Mouse (Mus musculus) megakaryocyte, adult 5-6 weeks (primary cell): Measurements from ENCODE around the gene Tmigd3. TPM values are rescaled to one million over a fixed set of nuclear protein-coding genes. Genes with fewer than 3 reads are reported as not detected.
"Not testable (repeated sequence)": the region's sequence is repeated elsewhere in the genome, so short reads cannot be mapped to it uniquely, and the experiment has no call there.

Experiments
- ATAC-seq: 2 replicates; pipeline ENCODE4 v1.8.0; 2016; ENCODE audit warnings: mild to moderate bottlenecking, inconsistent platforms; ENCODE audit not compliant: poor library complexity, severe bottlenecking
- total RNA-seq, 2 experiments: library from RNA; stranded (forward) in 1 of 2; stranded (reverse) in 1 of 2; fragments of 153-499, 151-499 nt in 1 of 2; fragments of 221-1000, 200-1000 nt in 1 of 2; gene quantifications; 2 replicates each; pipeline versions ENCODE4 v1.2.3 to v1.2.4; 2015 to 2017

Gene Tmigd3
- total RNA-seq, 2 experiments from 2014 or later = 0.40 to 5.8 TPM

GRCm38 (mm10) chr3:105899394-105900147 lies 28.9 kb downstream of the Tmigd3 start:
- ATAC-seq = peak; percentile 38

DNA sequence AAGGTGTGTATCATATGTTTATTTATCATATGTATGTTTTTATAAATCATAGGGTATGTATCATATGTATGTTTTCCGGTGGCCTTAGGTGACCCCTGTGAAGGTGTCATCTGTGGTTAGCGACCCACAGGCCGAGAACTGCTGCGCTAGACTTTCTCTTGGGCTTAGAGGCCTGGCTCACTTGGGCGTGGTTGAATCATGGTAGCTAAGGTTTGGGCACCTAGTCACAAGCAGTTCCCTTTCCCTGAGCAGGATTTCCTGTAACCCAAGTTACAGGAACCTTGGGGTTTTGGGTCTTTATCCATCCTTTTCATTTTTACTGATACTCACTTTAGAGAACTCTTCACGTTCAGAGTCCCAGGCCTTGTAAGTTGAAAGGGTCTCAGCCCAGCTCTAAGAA lies 29.6 kb downstream of the Tmigd3 start:
- ATAC-seq = peak; percentile 19

DNA sequence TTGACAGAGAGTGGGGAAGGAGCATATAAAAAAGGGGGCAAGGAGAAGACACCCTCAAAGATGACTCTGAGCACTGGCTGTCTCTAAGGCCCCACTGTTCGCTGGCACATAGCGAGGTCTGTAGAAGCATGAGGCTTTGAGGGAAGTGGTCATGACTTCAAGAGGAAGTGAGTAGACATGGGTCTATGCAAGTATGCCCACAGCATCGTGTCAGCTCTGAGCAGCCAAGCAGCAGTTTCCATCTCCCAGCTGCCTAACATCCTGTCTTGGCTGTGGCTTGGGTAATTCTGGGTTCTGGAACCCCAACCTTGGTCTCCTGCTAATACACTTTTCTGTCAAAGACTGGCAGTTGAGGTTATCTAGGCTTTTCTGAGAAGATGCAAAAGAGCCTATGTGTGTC lies 30.0 kb downstream of the Tmigd3 start:
- peak; percentile 67 for ATAC-seq

- ATAC-seq = no peak
These were observed 30.8 kb downstream of the Tmigd3 start for GRCm38 (mm10) chr3:105901468-105901867.

DNA sequence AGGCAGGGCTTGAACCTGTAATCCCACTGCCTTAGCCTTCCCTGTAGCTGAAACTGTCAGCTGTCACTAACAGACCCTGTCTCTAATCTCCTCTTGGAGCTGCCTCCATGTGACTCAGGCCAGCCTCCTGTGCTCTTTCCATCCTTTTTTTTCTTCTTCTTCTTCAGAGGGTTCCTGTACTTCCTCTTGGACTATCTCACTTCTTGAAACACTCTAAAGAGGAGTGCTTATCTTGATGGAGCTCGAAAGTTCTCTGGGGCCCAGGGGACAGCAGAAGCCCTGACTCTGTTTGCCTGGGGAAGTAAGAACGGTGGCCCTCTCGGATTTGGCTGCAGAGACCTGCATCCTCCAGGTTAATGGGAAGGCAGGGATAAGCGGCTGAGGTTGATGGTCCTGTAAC lies 33.5 kb downstream of the Tmigd3 start:
- ATAC-seq = peak; percentile 41

DNA sequence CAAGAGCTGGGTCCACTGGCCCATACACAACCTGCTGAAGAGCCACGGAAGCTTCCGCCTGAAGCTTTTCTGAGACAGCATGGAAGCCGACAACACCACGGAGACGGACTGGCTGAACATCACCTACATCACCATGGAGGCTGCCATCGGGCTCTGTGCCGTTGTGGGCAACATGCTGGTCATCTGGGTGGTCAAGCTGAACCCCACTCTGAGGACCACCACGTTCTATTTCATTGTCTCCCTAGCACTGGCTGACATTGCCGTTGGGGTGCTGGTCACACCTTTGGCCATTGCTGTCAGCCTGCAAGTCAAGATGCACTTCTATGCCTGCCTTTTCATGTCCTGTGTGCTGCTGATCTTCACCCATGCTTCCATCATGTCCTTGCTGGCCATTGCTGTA lies 34.0 kb downstream of the Tmigd3 start:
- no peak for ATAC-seq

DNA sequence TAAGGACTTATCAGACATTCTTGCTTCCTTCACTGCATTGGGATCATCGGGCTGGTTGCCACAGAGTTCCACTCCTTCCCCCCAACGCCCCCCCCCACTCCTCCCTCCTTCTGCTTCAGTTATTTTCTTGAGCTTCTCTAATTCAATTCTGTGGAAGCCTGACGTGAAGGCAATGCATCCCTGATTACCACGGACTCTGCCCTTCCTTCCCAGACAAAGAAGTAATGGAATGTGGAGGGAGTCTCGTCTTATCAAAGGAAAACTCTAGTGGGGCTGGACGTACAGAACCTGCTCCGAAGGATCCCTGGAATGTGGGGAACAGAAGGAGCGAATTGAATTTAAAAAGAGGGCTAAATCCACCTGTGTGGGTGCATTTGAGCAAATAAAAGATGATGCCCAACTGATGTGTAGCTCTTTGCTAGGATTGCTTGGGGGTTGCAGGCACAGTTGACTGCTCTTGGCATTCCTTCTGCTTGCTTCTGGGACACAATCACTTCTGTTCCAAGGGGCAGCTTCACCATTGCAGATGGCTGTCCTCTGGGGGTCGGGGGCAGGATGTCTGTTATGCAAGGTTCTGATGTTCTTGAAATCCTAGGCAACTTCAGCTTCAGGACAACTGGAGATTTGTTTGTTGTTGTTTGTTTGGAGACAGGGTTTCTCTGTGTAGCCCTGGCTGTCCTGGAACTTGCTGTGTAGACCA lies 37.4 kb downstream of the Tmigd3 start:
- no peak for ATAC-seq

DNA sequence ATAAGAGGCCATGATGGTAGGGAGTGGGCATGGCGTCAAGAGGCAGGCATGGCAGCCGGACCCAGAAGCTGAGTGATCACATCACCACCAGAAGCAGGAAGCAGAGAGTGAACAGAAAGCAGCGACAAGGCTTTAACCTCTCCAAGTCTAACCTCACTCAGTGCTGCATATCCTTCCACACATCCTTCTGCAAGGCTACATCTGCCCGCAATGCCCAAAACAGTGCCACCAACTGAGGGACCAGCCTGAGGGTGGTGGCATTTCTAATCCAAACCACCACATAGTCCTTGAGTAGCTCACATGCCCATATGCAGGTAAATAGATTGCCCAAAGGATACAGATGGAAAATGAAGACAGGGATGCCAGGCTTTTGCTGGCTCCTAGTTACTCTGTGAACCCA lies 38.3 kb downstream of the Tmigd3 start:
- ATAC-seq = no peak

GRCm38 (mm10) chr3:105910519-105911190 lies 40.0 kb downstream of the Tmigd3 start:
- peak; percentile 85 for ATAC-seq

DNA sequence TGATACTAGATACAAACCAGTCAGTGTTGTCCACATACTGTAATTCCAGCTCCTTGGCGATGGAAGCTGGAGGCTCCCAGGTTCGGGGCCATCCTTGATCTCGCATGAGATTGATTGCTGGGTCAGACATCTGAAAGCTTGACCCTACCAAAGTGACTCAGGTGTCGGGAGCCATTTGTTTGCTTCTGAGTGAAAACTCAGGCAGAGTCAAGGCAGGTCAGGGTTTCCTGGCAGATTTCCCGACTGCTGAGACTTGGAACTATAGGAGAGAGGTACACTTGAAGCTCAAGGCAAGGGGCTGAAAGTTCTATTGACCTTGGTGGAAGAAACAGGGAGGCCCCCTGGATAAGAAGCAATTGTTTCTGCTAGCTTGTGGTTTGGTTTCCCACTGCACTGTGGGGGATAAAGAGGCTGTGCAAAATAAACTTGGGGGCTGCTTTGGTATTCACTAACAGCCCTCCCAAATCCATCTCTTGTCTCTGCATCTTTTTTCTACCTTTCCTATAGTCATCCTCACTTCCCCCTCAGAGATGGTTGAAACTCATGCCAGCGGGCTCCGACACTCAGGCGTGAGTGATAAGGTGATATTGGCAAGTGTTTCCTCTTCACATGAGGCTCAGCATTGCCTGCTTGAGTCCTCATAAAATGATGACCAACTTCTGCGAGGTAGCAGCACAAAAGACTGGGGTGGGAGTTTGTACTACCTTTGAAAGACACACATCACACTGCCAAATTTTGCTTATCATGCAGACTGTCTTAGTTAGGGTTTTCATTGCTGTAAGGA lies 41.6 kb downstream of the Tmigd3 start:
- ATAC-seq = no peak

GRCm38 (mm10) chr3:105913839-105914681 lies 43.4 kb downstream of the Tmigd3 start:
- ATAC-seq = peak; percentile 28

DNA sequence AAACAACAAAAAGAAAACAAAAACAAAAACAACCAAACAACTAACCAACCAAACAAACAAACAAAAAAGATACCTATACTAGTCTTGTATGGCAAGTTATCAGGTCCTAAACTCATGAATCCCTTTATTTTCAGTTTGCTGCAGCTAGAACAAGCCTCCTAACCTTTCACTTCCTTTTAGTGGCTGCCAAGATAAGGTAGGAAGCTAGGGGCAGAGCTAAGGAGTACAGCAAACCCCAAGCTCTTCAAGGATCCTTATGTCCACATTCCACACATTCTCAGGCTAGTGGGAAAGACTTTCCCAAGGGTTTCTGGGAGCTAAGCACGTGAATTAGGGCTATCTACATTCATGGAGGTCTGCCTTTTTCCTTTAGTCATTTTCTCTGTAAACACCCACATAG lies 44.6 kb downstream of the Tmigd3 start:
- no peak for ATAC-seq

DNA sequence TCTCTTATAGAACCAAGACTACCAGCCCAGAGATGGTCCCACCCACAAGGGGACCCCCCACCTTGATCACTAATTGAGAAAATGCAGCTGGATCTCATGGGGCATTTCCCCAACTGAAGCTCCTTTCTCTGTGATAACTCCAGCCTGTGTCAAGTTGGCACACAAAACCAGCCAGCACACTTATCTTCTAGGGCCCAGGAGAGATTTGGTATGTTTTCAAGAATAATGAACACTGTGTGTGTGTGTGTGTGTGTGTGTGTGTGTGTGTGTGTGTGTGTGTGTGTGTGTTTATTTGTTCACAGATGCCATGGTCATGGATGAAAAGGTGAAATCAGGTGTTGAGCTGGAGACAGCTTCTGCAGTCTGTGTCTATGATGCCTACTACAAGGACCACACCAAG lies 45.8 kb downstream of the Tmigd3 start:
- not testable (repeated sequence) for ATAC-seq

DNA sequence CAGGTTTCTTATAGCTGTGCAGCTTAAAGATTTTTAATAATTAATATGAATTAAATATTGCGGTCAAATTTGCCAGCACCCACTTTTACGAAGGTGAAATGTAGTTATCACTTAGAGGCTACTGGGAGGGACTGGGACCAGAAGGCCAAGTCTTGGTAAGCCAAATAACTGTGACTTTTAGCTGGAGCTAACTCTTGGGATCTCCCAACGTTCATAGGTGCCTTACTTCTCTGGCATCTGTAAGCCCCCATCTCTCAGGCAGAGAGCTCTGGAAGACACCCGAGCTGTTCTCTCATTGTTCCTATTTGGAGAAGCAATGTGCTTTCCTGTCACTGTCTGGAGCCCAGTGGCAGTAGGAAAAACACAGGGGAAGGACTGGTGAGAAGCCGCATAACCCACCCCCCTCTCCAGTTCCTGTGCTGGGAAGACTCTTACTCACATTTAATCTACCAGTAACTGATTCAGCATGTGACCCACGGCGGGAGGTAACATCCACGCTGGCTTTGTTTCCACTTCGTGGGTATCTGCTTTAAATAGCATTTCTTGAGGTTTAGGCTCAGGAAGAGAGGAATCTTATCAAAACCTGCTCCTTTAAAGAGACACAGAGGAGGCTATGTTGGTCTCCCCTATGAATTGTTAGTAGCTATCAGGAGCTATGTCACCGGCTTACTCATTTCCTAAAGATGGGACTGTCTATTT lies 47.1 kb downstream of the Tmigd3 start:
- ATAC-seq = no peak

- ATAC-seq = no peak
These were observed 47.6 kb downstream of the Tmigd3 start for GRCm38 (mm10) chr3:105918355-105918745.

- not testable (repeated sequence) for ATAC-seq
These were observed 50.0 kb downstream of the Tmigd3 start for GRCm38 (mm10) chr3:105920743-105921142.

GRCm38 (mm10) chr3:105921959-105922358 lies 51.3 kb downstream of the Tmigd3 start:
- ATAC-seq = peak; percentile 61

- no peak for ATAC-seq
These were observed 53.9 kb downstream of the Tmigd3 start for GRCm38 (mm10) chr3:105924616-105925015.

DNA sequence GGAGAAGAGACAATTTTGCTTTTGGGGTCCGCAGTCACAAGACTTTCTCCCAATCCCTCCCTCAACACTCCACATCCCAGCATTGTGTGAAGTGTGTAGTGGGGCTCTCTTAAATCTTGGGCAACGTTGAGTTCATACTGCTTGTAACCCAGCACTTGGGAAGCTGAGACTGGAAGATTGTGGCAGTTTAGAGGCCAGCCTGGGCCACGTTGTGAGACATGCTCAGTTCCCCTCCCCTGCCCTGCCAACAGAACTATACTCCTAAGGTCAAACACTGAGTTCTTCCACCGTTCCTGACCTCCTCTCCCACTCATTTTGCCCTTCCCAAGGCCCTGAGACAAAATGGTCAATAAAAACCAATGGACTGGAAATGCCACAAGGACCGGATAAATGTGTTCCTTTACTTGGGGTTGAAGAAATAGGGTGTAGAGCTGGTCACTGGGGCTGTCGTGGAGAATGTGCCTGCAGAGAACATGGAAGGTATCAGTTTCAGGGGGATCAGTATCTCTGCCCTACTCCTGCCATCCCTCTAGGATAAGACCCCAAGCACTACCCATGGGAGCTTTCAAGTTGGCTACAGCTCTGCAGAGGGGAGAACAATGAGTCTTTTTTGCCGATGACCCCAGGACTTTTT lies 57.0 kb downstream of the Tmigd3 start:
- no peak for ATAC-seq
